Mouse (Mus musculus) bone marrow, adult 2 months (tissue): ENCODE data around the gene Klf2.

Experiments
- CTCF ChIP-seq: fragments of 200-500 bp; IDR thresholded peaks from 2 replicates; pipeline ENCODE4 v1.5.1; 2011; ENCODE audit warnings: low read length, control low read depth; ENCODE audit not compliant: control insufficient read depth, insufficient read depth
- POLR2A ChIP-seq: fragments of 200-500 bp; IDR thresholded peaks from 2 replicates; pipeline ENCODE4 v1.6.1; 2011; ENCODE audit warnings: low read depth, mild to moderate bottlenecking, control low read depth, low read length, borderline replicate concordance; ENCODE audit not compliant: control insufficient read depth

DNA sequence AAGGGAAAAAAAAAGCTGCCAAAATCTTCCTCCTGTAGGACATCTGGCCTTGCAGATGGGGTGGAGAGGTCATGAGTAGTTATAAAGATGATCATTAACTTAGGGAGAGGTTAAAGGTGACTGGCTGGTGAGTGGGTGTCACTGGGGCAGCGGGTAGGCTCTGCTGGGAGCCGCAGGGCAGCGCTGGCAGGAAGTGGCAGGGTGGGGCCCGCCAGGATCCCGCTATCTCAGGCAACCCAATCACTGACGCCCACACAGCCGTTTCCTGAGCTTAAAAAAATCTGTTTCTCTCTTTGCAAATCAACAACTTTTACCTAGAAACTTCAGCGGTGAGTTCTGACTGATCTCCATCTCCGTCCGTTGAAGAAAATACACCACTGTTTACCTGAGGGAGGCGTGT lies 35.4 kb downstream of the Klf2 start:
- TF ChIP-seq CTCF: no peak
- TF ChIP-seq POLR2A: no peak
